Mouse (Mus musculus) testis, adult 2 months (tissue): ENCODE measurements around the gene Ubash3b.

ENCODE experiments used
- CTCF ChIP-seq: fragments of 200-500 bp; IDR thresholded peaks from 2 replicates; pipeline ENCODE4 v1.5.1; 2012; ENCODE audit warnings: low read depth, mild to moderate bottlenecking, inconsistent platforms, low read length, moderate library complexity; ENCODE audit not compliant: control insufficient read depth, insufficient read depth, insufficient replicate concordance
- POLR2A ChIP-seq: fragments of 200-500 bp; IDR thresholded peaks from 2 replicates; pipeline ENCODE4 v1.6.1; 2012; ENCODE audit warnings: low read depth, mild to moderate bottlenecking, inconsistent platforms, low read length, moderate library complexity; ENCODE audit not compliant: control insufficient read depth

- TF ChIP-seq POLR2A (no peak), CTCF (no peak)
Observed at GRCm38 (mm10) chr9:40961401-40961800, 200.1 kb downstream of the Ubash3b start.
